Comparison of ENCODE assay signal across 21 mouse cellular contexts in the genomic region with DNA sequence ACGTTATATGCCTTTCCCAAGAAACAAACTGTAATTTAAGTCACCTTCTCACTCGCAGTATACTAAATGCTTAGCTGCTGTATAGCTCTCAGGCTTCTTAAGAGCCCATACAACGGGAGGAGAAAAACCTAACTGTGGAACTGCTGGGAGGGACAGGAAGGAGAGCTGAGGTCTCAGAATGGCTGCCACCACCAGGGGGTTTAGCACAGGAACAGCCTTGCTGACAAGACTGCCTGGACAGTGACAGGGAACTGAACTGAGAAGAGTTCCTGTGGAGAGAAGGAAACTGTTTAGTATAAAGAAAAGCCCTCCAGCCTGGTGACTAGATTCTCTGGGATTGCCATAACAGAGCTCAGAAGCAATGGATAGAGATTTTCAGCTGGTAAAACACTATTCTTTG. TPM values are rescaled to one million over a fixed set of nuclear protein-coding genes. Genes with fewer than 3 reads are reported as not detected.
DNase-seq lines count a peak whose midpoint lies in the region; ATAC-seq and TF ChIP-seq lines count a peak whose summit lies in the region.
"Had no signal": no experiment of that assay in that cellular context is flagged by ENCODE, and none has a peak within 500 bp of the region (broad histone marks: within the 10 kb centered on the region; RNA-seq: fewer than 3 reads in every experiment).

No protein-coding gene starts in this region.

- H3K27me3 ChIP-seq in hindbrain, postnatal 0 days (ENCODE audit: insufficient read depth, low read length) = no peaks in the 10 kb centered on the region
- H3K27me3 ChIP-seq in hindbrain, embryonic 13.5 days = no peaks in the 10 kb centered on the region
- no peaks in the 10 kb centered on the region for H3K27me3 ChIP-seq in liver, postnatal 0 days (ENCODE audit: insufficient read depth, low read length)
- H3K27me3 ChIP-seq in liver, embryonic 12.5 days (replicated peaks) = no peaks in the 10 kb centered on the region
- H3K27me3 ChIP-seq in hindbrain, embryonic 12.5 days = no peaks in the 10 kb centered on the region
- H3K27me3 ChIP-seq: embryonic facial prominence, embryonic 12.5 days; limb, embryonic 12.5 days; stomach, embryonic 15.5 days had no signal

- peak; percentile 44 for TF ChIP-seq CTCF in hindbrain, postnatal 0 days (IDR thresholded peaks at IDR 0.05; ENCODE audit: low read depth)
- TF ChIP-seq CTCF in liver, postnatal 0 days (IDR thresholded peaks at IDR 0.05; ENCODE audit: low read depth) = peak; percentile 36; the same call in 1 of the 2 replicates

- H3K27ac ChIP-seq in hindbrain, postnatal 0 days = no peak overlapping the region
- no peak overlapping the region for H3K27ac ChIP-seq in hindbrain, embryonic 13.5 days
- no peak overlapping the region for H3K27ac ChIP-seq in liver, postnatal 0 days (ENCODE audit: low read depth)
- no peak overlapping the region for H3K27ac ChIP-seq in liver, embryonic 12.5 days
- H3K27ac ChIP-seq in hindbrain, embryonic 12.5 days = no peak overlapping the region
- H3K27ac ChIP-seq: embryonic facial prominence, embryonic 12.5 days; limb, embryonic 12.5 days; stomach, embryonic 15.5 days had no signal

- H3K36me3 ChIP-seq in hindbrain, postnatal 0 days (ENCODE audit: insufficient read depth, low read length) = no peaks in the 10 kb centered on the region
- H3K36me3 ChIP-seq in hindbrain, embryonic 13.5 days = peaks cover 4% of the 10 kb centered on the region
- H3K36me3 ChIP-seq in liver, postnatal 0 days (replicated peaks; ENCODE audit: insufficient read depth, low read length) = peaks cover 8% of the 10 kb centered on the region
- peaks cover 13% of the 10 kb centered on the region for H3K36me3 ChIP-seq in liver, embryonic 12.5 days
- peaks cover 3% of the 10 kb centered on the region for H3K36me3 ChIP-seq in hindbrain, embryonic 12.5 days

- no peak overlapping the region for H3K4me3 ChIP-seq in hindbrain, postnatal 0 days (ENCODE audit: low read length)
- no peak overlapping the region for H3K4me3 ChIP-seq in hindbrain, embryonic 13.5 days
- no peak overlapping the region for H3K4me3 ChIP-seq in liver, postnatal 0 days (ENCODE audit: low read depth, low read length)
- H3K4me3 ChIP-seq in liver, embryonic 12.5 days = no peak overlapping the region
- no peak overlapping the region for H3K4me3 ChIP-seq in hindbrain, embryonic 12.5 days
- H3K4me3 ChIP-seq: embryonic facial prominence, embryonic 12.5 days; limb, embryonic 12.5 days; stomach, embryonic 15.5 days had no signal

- 74% methylated on average over 3 of the region's 3 CpGs for WGBS in hindbrain, postnatal 0 days
- 74% methylated on average over 3 of the region's 3 CpGs for WGBS in hindbrain, embryonic 13.5 days
- 76% methylated on average over 3 of the region's 3 CpGs for WGBS in liver, postnatal 0 days (ENCODE audit: insufficient replicate concordance)
- WGBS in liver, embryonic 12.5 days (ENCODE audit: insufficient replicate concordance) = 67% methylated on average over 3 of the region's 3 CpGs
- WGBS in hindbrain, embryonic 12.5 days = 81% methylated on average over 3 of the region's 3 CpGs

- no peak overlapping the region for H3K4me2 ChIP-seq in hindbrain, postnatal 0 days (ENCODE audit: low read depth, low read length)
- no peak overlapping the region for H3K4me2 ChIP-seq in hindbrain, embryonic 13.5 days
- no peak overlapping the region for H3K4me2 ChIP-seq in liver, postnatal 0 days (ENCODE audit: low read depth, low read length)
- H3K4me2 ChIP-seq in liver, embryonic 12.5 days = no peak overlapping the region
- H3K4me2 ChIP-seq in hindbrain, embryonic 12.5 days (replicated peaks) = no peak overlapping the region
- H3K4me2 ChIP-seq: embryonic facial prominence, embryonic 12.5 days; limb, embryonic 12.5 days; stomach, embryonic 15.5 days had no signal

- H3K4me1 ChIP-seq in hindbrain, postnatal 0 days (ENCODE audit: insufficient read depth, low read length) = peaks cover 9% of the 10 kb centered on the region; the same call in 1 of the 2 replicates
- H3K4me1 ChIP-seq in hindbrain, embryonic 13.5 days (replicated peaks) = peaks cover 42% of the 10 kb centered on the region
- H3K4me1 ChIP-seq in liver, postnatal 0 days (ENCODE audit: insufficient read depth) = peaks cover 7% of the 10 kb centered on the region; the same call in 1 of the 2 replicates
- no peaks in the 10 kb centered on the region; the same call in 1 of the 2 replicates for H3K4me1 ChIP-seq in liver, embryonic 12.5 days
- peaks cover 26% of the 10 kb centered on the region for H3K4me1 ChIP-seq in hindbrain, embryonic 12.5 days
- H3K4me1 ChIP-seq: stomach, embryonic 15.5 days had no signal

- no peak for ATAC-seq in hindbrain, postnatal 0 days
- no peak for ATAC-seq in hindbrain, embryonic 13.5 days (ENCODE audit: low FRiP score)
- ATAC-seq in liver, postnatal 0 days = no peak
- no peak for ATAC-seq in liver, embryonic 12.5 days
- no peak for ATAC-seq in hindbrain, embryonic 12.5 days (ENCODE audit: low FRiP score)
- ATAC-seq: forebrain, postnatal 0 days; inflammation-experienced regulatory T-cells, adult 6 months had no signal

- no peak for DNase-seq in hindbrain, postnatal 0 days (ENCODE audit: low spot score)
- DNase-seq in liver, postnatal 0 days = no peak
- DNase-seq in ZHBTc4 (ENCODE audit: low read depth, low spot score) = peak; percentile 35
- DNase-seq in thymus, postnatal 4 days = peak; percentile 68
- DNase-seq: adrenal gland, adult 2 months; cerebellum, adult 11-12 months; cerebellum, postnatal 25 days; forebrain, postnatal 0 days; heart, adult 11 months; kidney, postnatal 10 days; lung, adult 2 months; midbrain, embryonic 14.5 days; spleen, adult 18-20 months had no signal

- TF ChIP-seq EP300 in liver, postnatal 0 days (IDR thresholded peaks at IDR 0.05; ENCODE audit: low read depth) = no peak

- no peaks in the 10 kb centered on the region for H3K9me3 ChIP-seq in hindbrain, postnatal 0 days (ENCODE audit: low read length)
- H3K9me3 ChIP-seq in hindbrain, embryonic 13.5 days = no peaks in the 10 kb centered on the region
- no peaks in the 10 kb centered on the region for H3K9me3 ChIP-seq in liver, postnatal 0 days (ENCODE audit: low read length)
- H3K9me3 ChIP-seq in liver, embryonic 12.5 days (replicated peaks) = no peaks in the 10 kb centered on the region
- no peaks in the 10 kb centered on the region for H3K9me3 ChIP-seq in hindbrain, embryonic 12.5 days (replicated peaks)
- H3K9me3 ChIP-seq: embryonic facial prominence, embryonic 12.5 days; G1E; limb, embryonic 12.5 days; stomach, embryonic 15.5 days had no signal

- H3K9ac ChIP-seq in hindbrain, postnatal 0 days (replicated peaks; ENCODE audit: low read length) = no peak overlapping the region
- H3K9ac ChIP-seq in hindbrain, embryonic 13.5 days = no peak overlapping the region
- H3K9ac ChIP-seq in liver, postnatal 0 days (replicated peaks) = no peak overlapping the region
- no peak overlapping the region for H3K9ac ChIP-seq in liver, embryonic 12.5 days
- no peak overlapping the region for H3K9ac ChIP-seq in hindbrain, embryonic 12.5 days
- H3K9ac ChIP-seq: embryonic facial prominence, embryonic 12.5 days; forebrain, postnatal 0 days; limb, embryonic 12.5 days; stomach, embryonic 15.5 days had no signal

RNA-seq across cellular contexts. Expression of a gene that starts 35.9 kb away (rescaled TPM):
- 19.6 and 22.4 TPM in 2 replicates for total RNA-seq in hindbrain, postnatal 0 days (2014; rRNA removed)
- polyA plus RNA-seq in hindbrain, postnatal 0 days (2015; fragmentation: Nextera tagmentation; extraction: Ambion mirVana) = 31.2 and 33.1 TPM in 2 replicates
- polyA plus RNA-seq in hindbrain, embryonic 13.5 days (2015; fragmentation: Nextera tagmentation; extraction: Ambion mirVana) = 36.3 and 37.4 TPM in 2 replicates
- 9.1 and 10.3 TPM in 2 replicates for polyA plus RNA-seq in liver, postnatal 0 days (2015; fragmentation: Nextera tagmentation; extraction: Ambion mirVana)
- 15.7 and 16.7 TPM in 2 replicates for polyA plus RNA-seq in liver, embryonic 12.5 days (2016; fragmentation: Nextera tagmentation; extraction: Ambion mirVana)
- 42.0 and 43.0 TPM in 2 replicates for polyA plus RNA-seq in hindbrain, embryonic 12.5 days (2016; fragmentation: Nextera tagmentation; extraction: Ambion mirVana)

RNA-seq across cellular contexts. Expression of a gene that starts 57.3 kb away (rescaled TPM):
- total RNA-seq in hindbrain, postnatal 0 days (2014; rRNA removed) = 44.4 and 52.2 TPM in 2 replicates
- 89.7 and 94.7 TPM in 2 replicates for polyA plus RNA-seq in hindbrain, postnatal 0 days (2015; fragmentation: Nextera tagmentation; extraction: Ambion mirVana)
- polyA plus RNA-seq in hindbrain, embryonic 13.5 days (2015; fragmentation: Nextera tagmentation; extraction: Ambion mirVana) = 68.5 and 69.1 TPM in 2 replicates
- 54.2 and 55.3 TPM in 2 replicates for polyA plus RNA-seq in liver, postnatal 0 days (2015; fragmentation: Nextera tagmentation; extraction: Ambion mirVana)
- 33.9 and 34.3 TPM in 2 replicates for polyA plus RNA-seq in liver, embryonic 12.5 days (2016; fragmentation: Nextera tagmentation; extraction: Ambion mirVana)
- 45.3 and 53.1 TPM in 2 replicates for polyA plus RNA-seq in hindbrain, embryonic 12.5 days (2016; fragmentation: Nextera tagmentation; extraction: Ambion mirVana)

Comparison
In these comparisons a context has a peak if more than half of its experiments do, and no peak if none do; other contexts are left out.
1. DNase-seq: peak in ZHBTc4 (single experiment) and thymus, postnatal 4 days (single experiment); none in hindbrain, postnatal 0 days (single experiment) and liver, postnatal 0 days (single experiment).